Mouse (Mus musculus) midbrain, embryonic 12.5 days (tissue): Measurements from ENCODE around the gene Gja4. TPM values are rescaled to one million over a fixed set of nuclear protein-coding genes. Genes with fewer than 3 reads are reported as not detected.

Experiments
- ATAC-seq: fragments of 200-750 bp; cut with Nextera tagmentation; 2 replicates; pipeline ENCODE4 v1.8.0; 2017; ENCODE audit warnings: low read depth, moderate TSS enrichment, moderate library complexity; ENCODE audit not compliant: low FRiP score
- H3K27ac ChIP-seq: fragments of 300-500 bp; sonication (generic); replicated peaks from 2 replicates; pipeline ENCODE4 v1.5.1; 2016; ENCODE audit warnings: mild to moderate bottlenecking
- H3K27me3 ChIP-seq: fragments of 300-500 bp; sonication (generic); 2 replicates; pipeline ENCODE4 v1.6.1; 2016; ENCODE audit warnings: mild to moderate bottlenecking
- H3K36me3 ChIP-seq: fragments of 300-500 bp; sonication (generic); 2 replicates; pipeline ENCODE4 v1.6.1; 2016
- H3K4me1 ChIP-seq: fragments of 300-500 bp; sonication (generic); 2 replicates; pipeline ENCODE4 v1.6.1; 2016
- H3K4me2 ChIP-seq: fragments of 300-500 bp; sonication (generic); replicated peaks from 2 replicates; pipeline ENCODE4 v1.6.1; 2016; ENCODE audit warnings: mild to moderate bottlenecking, moderate library complexity
- H3K4me3 ChIP-seq: fragments of 300-500 bp; sonication (generic); 2 replicates; pipeline ENCODE4 v1.5.1; 2016; ENCODE audit warnings: mild to moderate bottlenecking
- H3K9ac ChIP-seq: fragments of 300-500 bp; sonication (generic); replicated peaks from 2 replicates; pipeline ENCODE4 v1.6.1; 2016; ENCODE audit warnings: mild to moderate bottlenecking, moderate library complexity
- H3K9me3 ChIP-seq: fragments of 300-500 bp; sonication (generic); 2 replicates; pipeline ENCODE4 v1.6.1; 2016; ENCODE audit warnings: mild to moderate bottlenecking
- WGBS: fragments of 180-500 bp; shearing (Covaris S2); methylation state at CpG from one replicate; pipeline ENCODE4 v1.1.7; 2016; 5-methylcytosine and 5-hydroxymethylcytosine counted together
- polyA plus RNA-seq: library from polyadenylated mRNA; unstranded; fragments of >200 nt; fragmentation: Nextera tagmentation; extraction: Ambion mirVana; gene quantifications from 2 replicates; pipeline ENCODE4 v1.2.1, GENCODE M21; 2016

The Gja4 gene
- 12.6 and 17.1 TPM in 2 replicates for polyA plus RNA-seq

GRCm38 (mm10) chr4:127313861-127314260 is at the start of gene Gja4:
TSS of gene Gja4 (minus strand) at chr4:127314039.
- no peak within 1 kb of the TSS for H3K27ac ChIP-seq
- WGBS, result under 1% methylated on average over 25 of the region's 25 CpGs
- H3K4me2 ChIP-seq, result peak within 1 kb of the TSS; percentile 89
- no peaks in the 10 kb centered on the region for H3K36me3 ChIP-seq
- peaks cover 38% of the 10 kb centered on the region for H3K27me3 ChIP-seq
- no peaks in the 10 kb centered on the region for H3K9me3 ChIP-seq
- peak within 1 kb of the TSS; percentile 65 for H3K9ac ChIP-seq
- H3K4me1 ChIP-seq, result peaks cover 14% of the 10 kb centered on the region
- peak; percentile 74; the same call in 1 of the 2 replicates for ATAC-seq
- H3K4me3 ChIP-seq, result peak within 1 kb of the TSS; percentile 50

GRCm38 (mm10) chr4:127363331-127363730 is 49.5 kb upstream of the Gja4 start:
- Histone ChIP-seq H3K4me3 (no peak overlapping the region), H3K4me2 (no peak overlapping the region), H3K9ac (no peak overlapping the region), H3K9me3 (no peaks in the 10 kb centered on the region), H3K27ac (no peak overlapping the region), H3K4me1 (0 out of 2 replicates have a peak, but pooled peaks cover 4% of the 10 kb centered on the region), H3K27me3 (peaks cover 15% of the 10 kb centered on the region), H3K36me3 (no peaks in the 10 kb centered on the region)
- no peak for ATAC-seq
- WGBS, result 64% methylated on average over 4 of the region's 4 CpGs

- H3K9ac ChIP-seq, result no peak overlapping the region
- H3K36me3 ChIP-seq, result no peaks in the 10 kb centered on the region
- H3K4me1 ChIP-seq, result 0 out of 2 replicates have a peak, but pooled peaks cover 4% of the 10 kb centered on the region
- H3K4me2 ChIP-seq, result no peak overlapping the region
- 77% methylated on average over 3 of the region's 3 CpGs for WGBS
- no peak overlapping the region for H3K27ac ChIP-seq
- H3K9me3 ChIP-seq, result no peaks in the 10 kb centered on the region
- H3K4me3 ChIP-seq, result no peak overlapping the region
- ATAC-seq, result no peak
- peaks cover 15% of the 10 kb centered on the region for H3K27me3 ChIP-seq
These were observed 48.7 kb upstream of the Gja4 start for GRCm38 (mm10) chr4:127362520-127362919.

- WGBS, result 33% methylated on average over 5 of the region's 5 CpGs
- Histone ChIP-seq H3K36me3 (no peaks in the 10 kb centered on the region), H3K9me3 (no peaks in the 10 kb centered on the region), H3K4me1 (0 out of 2 replicates have a peak, but pooled peaks cover 8% of the 10 kb centered on the region), H3K4me2 (no peak within 1 kb of the TSS), H3K4me3 (no peak within 1 kb of the TSS), H3K27ac (no peak within 1 kb of the TSS), H3K27me3 (peaks cover 19% of the 10 kb centered on the region), H3K9ac (no peak within 1 kb of the TSS)
- no peak for ATAC-seq
These were observed 44.2 kb upstream of the Gja4 start, which contains the start of gene Gjb5 for GRCm38 (mm10) chr4:127358018-127358417. TSS of gene Gjb5 (minus strand) at chr4:127358181.

- Histone ChIP-seq H3K36me3 (no peaks in the 10 kb centered on the region), H3K4me1 (0 out of 2 replicates have a peak, but pooled peaks cover 8% of the 10 kb centered on the region), H3K9ac (no peak overlapping the region), H3K27ac (no peak overlapping the region), H3K27me3 (peaks cover 15% of the 10 kb centered on the region), H3K4me3 (no peak overlapping the region), H3K9me3 (no peaks in the 10 kb centered on the region), H3K4me2 (no peak overlapping the region)
- WGBS, result 82% methylated on average over 15 of the region's 15 CpGs
- no peak for ATAC-seq
These were observed 41.0 kb upstream of the Gja4 start for GRCm38 (mm10) chr4:127354506-127355485.

GRCm38 (mm10) chr4:127353951-127354438 is 40.2 kb upstream of the Gja4 start, which contains the start of gene Gjb4:
TSS of gene Gjb4 (minus strand) at chr4:127354081.
- H3K9ac ChIP-seq, result no peak within 1 kb of the TSS
- H3K27me3 ChIP-seq, result peaks cover 8% of the 10 kb centered on the region
- H3K27ac ChIP-seq, result no peak within 1 kb of the TSS
- no peak within 1 kb of the TSS for H3K4me3 ChIP-seq
- H3K4me2 ChIP-seq, result no peak within 1 kb of the TSS
- no peak for ATAC-seq
- WGBS, result 46% methylated on average over 8 of the region's 8 CpGs
- 0 out of 2 replicates have a peak, but pooled peaks cover 8% of the 10 kb centered on the region for H3K4me1 ChIP-seq
- no peaks in the 10 kb centered on the region for H3K36me3 ChIP-seq
- no peaks in the 10 kb centered on the region for H3K9me3 ChIP-seq

GRCm38 (mm10) chr4:127352594-127352993 is 38.8 kb upstream of the Gja4 start:
- WGBS, result 17% methylated on average over 1 of the region's 1 CpGs

GRCm38 (mm10) chr4:127349560-127350300 is 35.9 kb upstream of the Gja4 start:
- H3K4me1 ChIP-seq, result 0 out of 2 replicates have a peak, but pooled peaks cover 8% of the 10 kb centered on the region
- no peaks in the 10 kb centered on the region for H3K27me3 ChIP-seq
- H3K4me3 ChIP-seq, result no peak overlapping the region
- no peak overlapping the region for H3K4me2 ChIP-seq
- H3K27ac ChIP-seq, result no peak overlapping the region
- no peaks in the 10 kb centered on the region for H3K9me3 ChIP-seq
- H3K9ac ChIP-seq, result no peak overlapping the region
- WGBS, result 66% methylated on average over 4 of the region's 4 CpGs
- H3K36me3 ChIP-seq, result no peaks in the 10 kb centered on the region
- no peak for ATAC-seq

More at GRCm38 (mm10) chr4:127352594-127352993, 38.8 kb upstream of the Gja4 start:
- H3K9me3 ChIP-seq, result no peaks in the 10 kb centered on the region
- no peak overlapping the region for H3K27ac ChIP-seq
- H3K4me3 ChIP-seq, result no peak overlapping the region
- H3K4me2 ChIP-seq, result no peak overlapping the region
- ATAC-seq, result no peak
- H3K36me3 ChIP-seq, result no peaks in the 10 kb centered on the region
- no peak overlapping the region for H3K9ac ChIP-seq
- H3K4me1 ChIP-seq, result 0 out of 2 replicates have a peak, but pooled peaks cover 8% of the 10 kb centered on the region
- peaks cover 3% of the 10 kb centered on the region; the same call in 1 of the 2 replicates for H3K27me3 ChIP-seq

GRCm38 (mm10) chr4:127345000-127345399 is 31.2 kb upstream of the Gja4 start:
- Histone ChIP-seq H3K4me2 (no peak overlapping the region), H3K27ac (no peak overlapping the region), H3K27me3 (no peaks in the 10 kb centered on the region), H3K36me3 (no peaks in the 10 kb centered on the region), H3K9me3 (no peaks in the 10 kb centered on the region), H3K4me3 (no peak overlapping the region), H3K4me1 (no peaks in the 10 kb centered on the region), H3K9ac (no peak overlapping the region)
- ATAC-seq, result no peak
- WGBS, result 87% methylated on average over 5 of the region's 5 CpGs

- WGBS, result 68% methylated on average over 6 of the region's 6 CpGs
- Histone ChIP-seq H3K4me2 (no peak overlapping the region), H3K27me3 (no peaks in the 10 kb centered on the region), H3K27ac (no peak overlapping the region), H3K9ac (no peak overlapping the region), H3K4me3 (no peak overlapping the region), H3K9me3 (no peaks in the 10 kb centered on the region), H3K36me3 (no peaks in the 10 kb centered on the region), H3K4me1 (no peaks in the 10 kb centered on the region)
- no peak for ATAC-seq
These were observed 27.5 kb upstream of the Gja4 start for GRCm38 (mm10) chr4:127341372-127341771.

GRCm38 (mm10) chr4:127337668-127338067 is 23.8 kb upstream of the Gja4 start:
- H3K9me3 ChIP-seq, result no peaks in the 10 kb centered on the region
- 91% methylated on average over 5 of the region's 5 CpGs for WGBS
- no peak for ATAC-seq

More at GRCm38 (mm10) chr4:127337668-127338067, 23.8 kb upstream of the Gja4 start:
- no peak overlapping the region for H3K9ac ChIP-seq
- no peak overlapping the region for H3K27ac ChIP-seq
- H3K4me3 ChIP-seq, result no peak overlapping the region
- H3K36me3 ChIP-seq, result no peaks in the 10 kb centered on the region
- no peaks in the 10 kb centered on the region for H3K4me1 ChIP-seq
- H3K4me2 ChIP-seq, result no peak overlapping the region
- H3K27me3 ChIP-seq, result peaks cover 3% of the 10 kb centered on the region
